Mouse (Mus musculus) embryonic fibroblast, embryonic 13.5 days (primary cell): Measurements from ENCODE around the gene Ccdc32. TPM values are rescaled to one million over a fixed set of nuclear protein-coding genes. Genes with fewer than 3 reads are reported as not detected.

ENCODE experiments used
- H3K27ac ChIP-seq: 2 replicates; pipeline ENCODE4 v1.5.1; 2012; ENCODE audit warnings: low read length, control low read depth, inconsistent platforms; ENCODE audit not compliant: insufficient read depth
- H3K4me1 ChIP-seq: 2 replicates; pipeline ENCODE4 v1.6.1; 2011; ENCODE audit warnings: low read length; ENCODE audit not compliant: control insufficient read depth, insufficient read depth
- H3K4me3 ChIP-seq: 2 replicates; pipeline ENCODE4 v1.5.1; 2011; ENCODE audit warnings: mild to moderate bottlenecking, control low read depth, low read length; ENCODE audit not compliant: insufficient read depth
- CTCF ChIP-seq: IDR thresholded peaks from 2 replicates; pipeline ENCODE4 v1.5.1; 2011; ENCODE audit warnings: mild to moderate bottlenecking, control low read depth, low read length, moderate library complexity, borderline replicate concordance; ENCODE audit not compliant: insufficient read depth
- POLR2A ChIP-seq: IDR thresholded peaks from 2 replicates; pipeline ENCODE4 v1.6.1; 2011; ENCODE audit warnings: low read depth, mild to moderate bottlenecking, control low read depth, low read length, moderate library complexity
- polyA plus RNA-seq: library from polyadenylated mRNA; stranded (reverse); fragments of >200 nt; gene quantifications from 2 replicates; pipeline ENCODE4 v1.2.4, GENCODE M21; 2011; ENCODE audit warnings: low read depth; ENCODE audit not compliant: missing spikeins, insufficient read length

Gene Ccdc32
- polyA plus RNA-seq, 1 experiment, result 12.1 TPM

GRCm38 (mm10) chr2:119015604-119016180, 13.5 kb downstream of the Ccdc32 start:
- TF ChIP-seq POLR2A (no peak), CTCF (no peak)

DNA sequence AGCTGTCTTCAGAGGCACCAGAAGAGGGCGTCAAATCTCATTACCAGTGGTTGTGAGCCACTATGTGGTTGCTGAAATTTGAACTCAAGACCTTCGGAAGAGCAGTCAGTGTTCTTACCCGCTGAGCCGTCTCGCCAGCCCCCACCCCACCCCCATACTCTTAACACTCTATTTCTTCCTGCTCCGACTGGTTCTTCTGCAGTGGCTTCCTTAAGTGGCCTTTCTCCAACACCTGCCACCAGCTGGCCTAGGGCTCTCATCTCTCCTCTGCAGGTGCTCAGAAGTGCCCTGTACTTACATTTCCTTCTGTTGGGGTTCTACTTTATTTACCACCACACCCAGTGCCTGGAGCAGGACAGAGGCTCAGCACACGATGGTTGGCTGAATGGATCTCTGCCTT, 14.2 kb downstream of the Ccdc32 start:
- Histone ChIP-seq H3K4me1 (peaks cover 2% of the 10 kb centered on the region; the same call in 1 of the 2 replicates), H3K4me3 (no peak overlapping the region), H3K27ac (no peak overlapping the region)
- TF ChIP-seq CTCF (no peak), POLR2A (no peak)

More at GRCm38 (mm10) chr2:119015604-119016180, 13.5 kb downstream of the Ccdc32 start:
- H3K27ac ChIP-seq, result no peak overlapping the region
- peaks cover 2% of the 10 kb centered on the region; the same call in 1 of the 2 replicates for H3K4me1 ChIP-seq
- H3K4me3 ChIP-seq, result no peak overlapping the region

- Histone ChIP-seq H3K4me3 (no peak overlapping the region), H3K4me1 (no peaks in the 10 kb centered on the region; the same call in 1 of the 2 replicates), H3K27ac (no peak overlapping the region)
- no peak for TF ChIP-seq CTCF
- no peak for TF ChIP-seq POLR2A
Measured at GRCm38 (mm10) chr2:119009376-119009775, 19.8 kb downstream of the Ccdc32 start.

DNA sequence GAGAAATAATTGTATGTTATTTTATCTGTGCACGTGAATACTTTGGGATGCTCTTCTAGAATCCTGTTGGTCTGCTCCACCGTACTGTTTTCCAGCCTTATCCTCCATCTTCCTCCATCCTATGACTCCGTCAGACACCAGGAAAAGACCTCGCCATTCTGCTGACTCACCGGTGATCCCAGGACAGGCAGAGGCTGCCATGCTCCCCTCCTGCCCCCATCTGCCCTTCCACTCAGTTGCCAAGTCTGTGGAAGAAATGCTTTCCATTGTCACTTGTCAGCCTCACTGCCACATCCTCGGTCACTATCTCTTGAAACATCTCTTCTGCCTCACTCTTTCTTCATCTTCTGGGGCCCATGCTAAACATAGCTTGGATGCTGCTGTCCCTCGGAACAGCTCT, 22.3 kb downstream of the Ccdc32 start:
- no peaks in the 10 kb centered on the region; the same call in 1 of the 2 replicates for H3K4me1 ChIP-seq
- no peak overlapping the region for H3K4me3 ChIP-seq
- TF ChIP-seq POLR2A (no peak), CTCF (no peak)
- H3K27ac ChIP-seq, result no peak overlapping the region

DNA sequence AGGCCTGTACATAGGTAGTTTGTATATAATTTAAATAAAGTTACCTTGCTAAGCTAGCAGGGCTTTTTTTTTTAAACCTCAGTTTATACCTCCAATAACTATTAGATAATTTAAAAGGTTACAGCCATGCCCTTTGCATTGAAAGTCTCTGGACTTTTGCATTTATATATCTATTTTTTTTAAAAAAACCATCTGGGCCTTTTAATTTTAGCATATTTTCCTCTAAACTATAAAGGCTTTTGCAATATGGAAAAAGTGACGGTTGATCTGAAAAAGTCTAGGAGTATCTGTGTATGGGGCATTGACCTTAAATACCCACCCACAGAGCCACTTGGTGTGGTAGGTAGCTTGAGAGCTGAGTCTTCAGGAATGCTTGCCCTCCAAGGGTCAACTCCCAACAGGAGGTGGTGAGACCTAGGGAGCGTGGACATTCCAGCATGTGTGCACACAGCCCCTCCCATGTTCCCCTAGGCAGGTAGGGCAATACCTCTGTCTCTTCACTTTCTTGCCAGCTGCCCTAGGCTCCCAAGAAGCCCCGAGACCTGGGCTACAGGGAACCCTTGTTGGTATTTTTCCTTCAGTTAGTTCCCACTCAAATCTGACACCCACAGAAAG, 30.1 kb downstream of the Ccdc32 start:
- TF ChIP-seq POLR2A (no peak), CTCF (no peak)

DNA sequence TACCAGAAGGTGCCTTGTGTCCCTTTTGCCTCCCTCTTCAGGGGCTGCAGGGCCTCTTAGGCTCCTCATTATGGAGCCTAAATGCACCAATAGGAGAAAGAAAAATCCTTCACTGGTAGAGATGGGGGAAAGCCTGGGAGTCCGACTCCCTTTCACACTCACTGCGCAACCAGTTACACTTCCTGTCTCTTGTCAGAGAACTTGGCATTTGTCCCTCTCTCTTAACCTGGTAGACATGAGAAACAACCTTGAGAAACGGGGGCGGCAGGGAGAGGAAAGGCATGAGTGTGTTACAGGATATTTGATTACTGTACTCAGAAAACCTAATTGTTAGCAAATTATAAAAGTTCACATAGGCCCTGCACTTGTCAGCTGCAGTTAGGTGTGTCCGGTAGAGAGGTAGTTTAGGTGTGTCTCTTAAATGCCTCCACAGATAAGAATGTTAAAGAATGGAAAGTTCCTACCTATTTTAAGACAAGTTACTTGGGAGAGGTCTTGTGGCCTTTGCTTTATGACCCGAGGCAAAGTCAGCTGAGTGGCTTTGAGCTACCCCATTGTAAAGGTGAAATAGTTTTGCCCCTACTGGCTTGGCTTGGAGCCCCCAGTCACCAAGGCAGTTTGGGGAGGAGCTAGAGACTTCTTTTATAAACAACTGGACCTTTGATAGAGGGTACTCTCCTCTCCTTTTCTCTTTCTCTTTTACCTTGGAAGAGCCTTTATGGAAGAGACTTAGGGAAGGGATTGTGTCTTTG, 30.9 kb downstream of the Ccdc32 start:
- no peaks in the 10 kb centered on the region for H3K4me1 ChIP-seq
- TF ChIP-seq POLR2A (no peak), CTCF (no peak)
- no peak overlapping the region for H3K4me3 ChIP-seq
- H3K27ac ChIP-seq, result no peak overlapping the region

More for the DNA sequence above, 30.1 kb downstream of the Ccdc32 start:
- Histone ChIP-seq H3K4me1 (no peaks in the 10 kb centered on the region), H3K27ac (no peak overlapping the region), H3K4me3 (no peak overlapping the region)

GRCm38 (mm10) chr2:118996798-118997105, 32.4 kb downstream of the Ccdc32 start:
- Histone ChIP-seq H3K4me1 (no peaks in the 10 kb centered on the region), H3K4me3 (no peak overlapping the region), H3K27ac (no peak overlapping the region)
- TF ChIP-seq CTCF, result no peak
- TF ChIP-seq POLR2A, result no peak

GRCm38 (mm10) chr2:118995919-118996797, 33.0 kb downstream of the Ccdc32 start:
- no peaks in the 10 kb centered on the region for H3K4me1 ChIP-seq
- H3K27ac ChIP-seq, result no peak overlapping the region
- no peak for TF ChIP-seq POLR2A
- no peak for TF ChIP-seq CTCF
- no peak overlapping the region for H3K4me3 ChIP-seq

DNA sequence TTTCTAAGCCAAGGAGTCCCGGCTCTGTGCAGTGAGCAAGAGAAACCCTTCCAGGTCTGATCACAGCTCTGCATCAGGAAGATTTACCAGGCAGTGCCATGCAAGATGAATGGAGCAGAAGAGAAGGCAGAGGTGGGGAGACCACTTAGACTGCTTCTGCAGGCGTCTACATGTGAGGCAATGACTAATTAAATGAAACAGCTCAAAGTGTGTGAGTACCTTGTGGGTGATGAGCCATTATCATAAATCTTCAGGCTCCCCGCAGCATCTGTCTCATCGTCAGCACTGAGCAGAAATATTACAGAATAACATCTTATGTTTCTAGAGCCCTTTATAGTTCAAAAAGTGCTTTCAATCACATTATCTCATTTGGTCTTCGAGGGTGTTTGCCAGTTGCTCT, 33.7 kb downstream of the Ccdc32 start:
- Histone ChIP-seq H3K4me1 (no peaks in the 10 kb centered on the region), H3K4me3 (no peak overlapping the region), H3K27ac (no peak overlapping the region)
- TF ChIP-seq POLR2A (no peak), CTCF (no peak)
